Mouse (Mus musculus): ENCODE measurements around the gene Aacs.

GRCm38 (mm10) chr5:125482474-125482873 lies 6.9 kb downstream of the Aacs start:
- TF ChIP-seq CTCF (IDR thresholded peaks at IDR 0.05; ENCODE audit: insufficient read depth, low read length) (no peak), POLR2A (IDR thresholded peaks at IDR 0.05; ENCODE audit: borderline replicate concordance, extremely low read depth, low read depth, low read length) (no peak)
